Mouse (Mus musculus) heart, postnatal 0 days (tissue): ENCODE data around the gene Col6a5.

ENCODE experiments used
- CTCF ChIP-seq: IDR thresholded peaks from 2 replicates; pipeline ENCODE4 v1.5.1; 2016; ENCODE audit warnings: antibody characterized with exemption, control low read depth, low read depth
- EP300 ChIP-seq: IDR thresholded peaks from 2 replicates; pipeline ENCODE4 v1.6.1; 2016; ENCODE audit warnings: antibody characterized with exemption, low read depth

DNA sequence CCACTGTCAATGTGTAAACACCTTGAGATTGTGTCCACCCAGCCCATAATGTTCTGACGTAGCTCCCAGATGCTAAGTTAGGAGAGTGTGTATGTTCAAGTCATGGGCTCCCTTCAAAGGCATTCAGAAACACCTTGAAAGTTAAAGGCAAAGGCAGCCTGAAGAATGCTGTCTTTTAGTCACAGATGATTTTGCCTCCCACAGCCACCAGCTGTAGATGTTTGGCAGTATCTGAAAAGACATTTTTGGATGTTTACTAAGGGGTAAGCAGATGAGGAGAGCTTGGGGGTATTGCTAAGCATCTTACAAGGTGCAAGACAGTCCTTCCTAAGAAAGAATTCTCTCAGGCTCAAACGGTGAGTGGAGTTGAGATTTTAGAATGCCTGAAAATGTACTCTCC, 50.3 kb downstream of the Col6a5 start:
- no peak for TF ChIP-seq EP300
- no peak for TF ChIP-seq CTCF
